Mouse (Mus musculus) brain, embryonic 18.5 days (tissue): ENCODE measurements around the gene Eno4.
"Not testable (repeated sequence)": the region's sequence is repeated elsewhere in the genome, so short reads cannot be mapped to it uniquely, and the experiment has no call there.

ENCODE experiments used
- DNase-seq: peaks from one replicate; pipeline ENCODE4 v3.0.0-alpha.2; 2012; ENCODE audit warnings: low read depth, low spot score

The Eno4 gene

GRCm38 (mm10) chr19:58942841-58943828, at the start of gene Eno4, which contains the start of gene Hspa12a:
Eno4 (plus strand) TSS chr19:58943425.
Hspa12a (minus strand) TSS chr19:58943654.
- peak; percentile 89 for DNase-seq

GRCm38 (mm10) chr19:58896216-58896615, 47.0 kb upstream of the Eno4 start:
- no peak for DNase-seq

GRCm38 (mm10) chr19:58900471-58900870, 42.8 kb upstream of the Eno4 start:
- DNase-seq, result not testable (repeated sequence)

- DNase-seq, result no peak
Measured at GRCm38 (mm10) chr19:58903079-58903898, 39.9 kb upstream of the Eno4 start.

GRCm38 (mm10) chr19:58903899-58904327, 39.3 kb upstream of the Eno4 start:
- DNase-seq, result peak; percentile 51

GRCm38 (mm10) chr19:58906685-58907084, 36.5 kb upstream of the Eno4 start:
- DNase-seq, result no peak

GRCm38 (mm10) chr19:58908018-58908417, 35.2 kb upstream of the Eno4 start:
- no peak for DNase-seq

- no peak for DNase-seq
Measured at GRCm38 (mm10) chr19:58910941-58911368, 32.3 kb upstream of the Eno4 start.

GRCm38 (mm10) chr19:58911386-58911785, 31.8 kb upstream of the Eno4 start:
- DNase-seq, result peak; percentile 49

- DNase-seq, result no peak
Measured at GRCm38 (mm10) chr19:58913301-58913700, 29.9 kb upstream of the Eno4 start.

- no peak for DNase-seq
Measured at GRCm38 (mm10) chr19:58918597-58918996, 24.6 kb upstream of the Eno4 start.

GRCm38 (mm10) chr19:58919148-58919547, 24.1 kb upstream of the Eno4 start:
- no peak for DNase-seq

- no peak for DNase-seq
Measured at GRCm38 (mm10) chr19:58931081-58931800, 12.0 kb upstream of the Eno4 start.

- DNase-seq, result no peak
Measured at GRCm38 (mm10) chr19:58933062-58933461, 10.2 kb upstream of the Eno4 start.

GRCm38 (mm10) chr19:58945959-58946358, 2.7 kb downstream of the Eno4 start:
- no peak for DNase-seq

GRCm38 (mm10) chr19:58951521-58951920, 8.3 kb downstream of the Eno4 start:
- DNase-seq, result no peak

- DNase-seq, result no peak
Measured at GRCm38 (mm10) chr19:58952236-58952635, 9.0 kb downstream of the Eno4 start.

GRCm38 (mm10) chr19:58954779-58955178, 11.6 kb downstream of the Eno4 start:
- no peak for DNase-seq

GRCm38 (mm10) chr19:58963011-58963410, 19.8 kb downstream of the Eno4 start:
- no peak for DNase-seq

GRCm38 (mm10) chr19:58968731-58969506, 25.7 kb downstream of the Eno4 start:
- no peak for DNase-seq

GRCm38 (mm10) chr19:58970826-58971225, 27.6 kb downstream of the Eno4 start:
- DNase-seq, result no peak
